Mouse (Mus musculus) fat pad, adult 2 months (tissue): ENCODE measurements around the gene Morn5.

Experiments used
- DNase-seq: peaks from one replicate; pipeline ENCODE4 v3.0.0-alpha.2; 2011; ENCODE audit warnings: low read depth, low spot score; ENCODE audit errors: extremely low read depth

Morn5 gene

GRCm38 (mm10) chr2:36067132-36067531 lies 17.9 kb downstream of the Morn5 start:
- DNase-seq, result no peak

DNA sequence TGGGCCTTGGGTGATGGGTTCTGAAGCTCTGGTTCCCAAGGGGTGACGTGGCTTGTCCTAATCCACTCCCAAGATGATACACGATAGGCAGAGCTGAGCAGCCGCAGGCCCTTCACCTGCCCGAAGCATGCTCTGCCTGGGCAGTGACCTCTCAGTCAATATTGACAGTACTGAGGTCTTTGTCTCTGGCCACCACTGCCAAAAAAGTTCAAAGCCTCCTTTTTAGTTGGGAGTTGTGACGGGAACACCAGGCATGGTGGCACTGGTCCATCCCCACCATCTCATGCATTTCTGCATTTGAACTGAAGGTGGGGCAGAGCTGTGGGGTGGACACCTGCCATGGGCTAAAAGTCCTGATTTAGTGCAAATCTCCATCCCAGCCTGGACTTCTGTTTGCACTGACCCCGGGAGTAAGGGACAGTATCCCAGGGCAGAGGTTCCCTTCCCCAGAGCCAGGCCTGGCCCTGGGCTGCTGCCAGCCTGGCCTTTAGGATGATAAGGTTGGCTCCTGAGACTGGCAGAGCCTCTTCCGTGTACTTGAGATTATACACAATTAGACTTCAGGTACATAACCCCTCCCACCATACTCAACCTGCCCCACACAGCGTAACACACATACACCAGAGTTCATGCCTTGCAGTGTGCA lies 22.5 kb downstream of the Morn5 start:
- DNase-seq, result no peak

DNA sequence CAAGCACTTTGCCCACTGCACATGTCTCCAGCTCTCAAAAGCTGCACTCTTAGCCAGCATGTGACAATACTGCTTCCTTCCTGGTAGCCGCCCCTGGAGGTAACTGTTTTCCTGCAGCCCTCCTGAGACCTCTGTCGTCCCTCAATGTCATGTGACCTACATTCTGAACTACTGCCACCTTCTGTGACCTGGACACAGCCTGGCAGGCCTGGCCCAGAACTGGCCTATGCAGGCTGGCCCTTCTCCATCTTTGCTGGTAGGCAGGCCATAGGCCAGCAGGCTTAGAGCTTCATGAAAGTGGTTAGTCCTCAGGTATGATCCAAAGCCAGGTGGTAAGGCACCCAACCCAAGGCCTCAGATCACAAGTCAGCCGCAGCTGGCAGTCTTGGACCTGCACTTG lies 24.5 kb downstream of the Morn5 start:
- DNase-seq, result no peak

GRCm38 (mm10) chr2:36075210-36075609 lies 26.0 kb downstream of the Morn5 start:
- no peak for DNase-seq

- DNase-seq, result no peak
These were observed 28.0 kb downstream of the Morn5 start for GRCm38 (mm10) chr2:36077160-36077761.

DNA sequence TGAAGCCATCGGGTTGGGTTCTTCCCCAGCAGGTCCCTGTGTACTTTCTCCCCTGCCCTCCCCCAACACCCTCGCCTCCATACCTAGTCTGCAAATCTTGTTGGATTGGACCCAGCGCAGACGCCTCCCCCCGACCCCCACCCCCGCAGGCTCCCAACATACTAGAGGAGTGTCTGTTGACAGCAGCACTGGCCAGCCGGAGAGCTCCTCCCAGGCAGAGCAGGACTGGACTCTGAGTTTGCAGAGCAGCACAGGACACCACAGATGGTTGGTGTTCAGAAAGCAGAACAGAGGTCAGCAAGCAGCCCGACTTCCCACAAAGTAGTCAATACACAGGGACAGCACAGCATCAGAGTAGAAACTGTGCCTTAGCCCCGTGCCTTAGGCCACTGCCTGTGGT lies 32.2 kb downstream of the Morn5 start:
- DNase-seq, result no peak

GRCm38 (mm10) chr2:36082802-36083580 lies 33.7 kb downstream of the Morn5 start:
- no peak for DNase-seq

- no peak for DNase-seq
These were observed 35.8 kb downstream of the Morn5 start for GRCm38 (mm10) chr2:36085041-36085440.

DNA sequence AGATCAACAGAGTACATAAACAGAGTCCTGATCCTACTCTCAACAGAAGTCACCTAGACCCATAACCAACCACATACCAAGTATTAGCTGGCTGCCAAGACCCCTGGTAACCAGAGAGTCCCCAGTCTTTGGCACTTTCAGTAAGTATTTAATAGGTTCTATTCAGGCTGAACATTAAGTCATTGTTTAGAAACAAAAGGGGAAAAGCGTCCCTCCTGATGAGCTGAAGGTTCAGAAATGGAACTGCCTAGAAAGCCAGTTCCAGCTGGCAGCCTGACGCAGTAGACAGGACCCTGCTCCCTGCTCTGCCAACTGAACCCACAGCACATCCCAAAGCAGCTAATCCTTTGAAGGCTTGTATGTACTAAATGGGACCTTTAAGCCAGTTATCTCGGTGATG lies 39.9 kb downstream of the Morn5 start:
- no peak for DNase-seq

DNA sequence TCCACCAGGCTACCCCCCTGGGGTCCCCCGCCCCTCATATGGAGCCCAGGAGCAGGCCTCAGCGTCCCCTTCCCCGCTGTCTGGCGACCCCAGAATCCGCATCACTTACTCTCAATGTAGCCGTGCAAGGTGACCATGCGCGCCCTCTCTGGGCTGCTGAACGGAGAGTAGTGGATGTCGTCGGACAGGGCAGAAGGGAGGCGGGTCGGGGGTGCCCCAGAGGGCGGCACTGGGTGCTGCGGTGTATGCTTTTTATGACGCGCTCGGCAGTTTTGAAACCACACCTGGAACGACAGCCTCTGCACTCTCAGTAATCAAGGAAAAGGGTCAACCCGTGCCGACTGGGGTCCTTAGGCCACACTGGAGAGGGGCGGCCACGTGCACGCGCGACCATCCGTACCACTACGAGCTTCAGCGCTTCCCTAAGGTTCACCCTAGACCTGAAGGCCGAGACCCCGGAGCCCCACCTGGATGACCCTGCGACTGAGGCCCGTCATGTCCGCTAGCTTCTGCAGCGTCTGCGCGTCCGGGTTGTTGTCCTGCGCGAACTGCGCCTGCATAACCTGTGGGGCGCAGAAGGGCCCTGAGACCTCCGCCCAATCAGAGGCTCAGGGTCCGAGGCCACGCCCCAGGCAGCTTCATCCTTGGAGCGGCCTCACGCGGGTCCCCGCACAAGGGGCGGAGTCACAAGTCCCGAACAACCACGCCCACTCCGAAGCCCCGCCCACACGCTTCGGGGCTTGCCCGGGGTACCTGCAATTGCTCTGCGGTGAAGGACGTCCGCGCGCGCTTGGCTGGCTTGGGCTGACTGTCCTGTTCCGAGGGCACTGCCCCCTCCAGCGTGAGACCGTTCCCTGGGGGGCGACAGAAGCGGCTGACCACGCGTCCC lies 41.8 kb downstream of the Morn5 start:
- no peak for DNase-seq

DNA sequence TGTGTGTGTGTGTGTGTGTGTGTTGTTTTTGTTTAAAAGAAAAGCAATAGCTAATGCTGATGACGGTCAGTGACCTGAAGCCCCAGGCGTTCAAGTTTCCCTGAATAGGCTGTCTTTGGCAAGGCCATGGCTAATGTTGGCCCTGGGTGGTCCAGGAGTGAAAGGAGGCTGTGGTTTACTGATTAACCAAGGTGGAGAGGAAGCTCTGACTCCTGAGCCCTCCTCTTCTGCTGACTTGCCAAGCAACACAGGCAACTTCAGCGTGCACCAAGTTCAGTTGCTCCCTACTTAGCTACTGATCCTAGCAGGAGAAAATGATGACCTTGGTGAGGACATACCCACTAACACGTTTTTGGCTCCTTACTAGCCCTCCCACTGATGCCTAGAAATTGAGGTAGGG lies 43.5 kb downstream of the Morn5 start:
- DNase-seq, result no peak

GRCm38 (mm10) chr2:36093301-36093700 lies 44.0 kb downstream of the Morn5 start:
- no peak for DNase-seq

DNA sequence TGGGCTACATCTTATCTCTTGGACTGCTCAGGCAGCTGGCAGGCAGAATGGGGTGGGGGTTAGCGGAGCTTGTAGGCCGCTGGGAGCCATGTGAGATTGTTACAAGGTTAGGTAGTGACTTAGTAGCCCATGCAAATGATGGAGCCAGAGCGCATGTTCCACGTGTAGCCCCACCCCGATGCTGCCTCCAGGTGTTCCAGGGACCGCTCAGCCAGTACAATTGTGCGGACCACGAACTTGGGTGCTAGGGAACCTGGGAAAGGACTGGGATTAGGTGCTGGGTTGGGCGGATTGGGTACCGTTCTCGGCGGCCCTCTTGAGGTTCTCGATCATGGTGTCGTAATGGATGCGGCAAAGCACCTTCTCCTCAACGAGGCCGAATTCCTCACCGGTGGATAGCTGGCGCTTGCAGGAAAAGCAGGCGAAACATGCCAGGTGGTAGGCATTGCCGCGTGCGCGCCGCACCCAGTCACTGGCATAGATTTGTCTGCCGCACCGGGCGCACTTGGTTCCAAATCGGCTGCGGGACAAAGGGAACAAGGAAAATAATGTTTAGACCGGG lies 44.7 kb downstream of the Morn5 start:
- DNase-seq, result no peak

DNA sequence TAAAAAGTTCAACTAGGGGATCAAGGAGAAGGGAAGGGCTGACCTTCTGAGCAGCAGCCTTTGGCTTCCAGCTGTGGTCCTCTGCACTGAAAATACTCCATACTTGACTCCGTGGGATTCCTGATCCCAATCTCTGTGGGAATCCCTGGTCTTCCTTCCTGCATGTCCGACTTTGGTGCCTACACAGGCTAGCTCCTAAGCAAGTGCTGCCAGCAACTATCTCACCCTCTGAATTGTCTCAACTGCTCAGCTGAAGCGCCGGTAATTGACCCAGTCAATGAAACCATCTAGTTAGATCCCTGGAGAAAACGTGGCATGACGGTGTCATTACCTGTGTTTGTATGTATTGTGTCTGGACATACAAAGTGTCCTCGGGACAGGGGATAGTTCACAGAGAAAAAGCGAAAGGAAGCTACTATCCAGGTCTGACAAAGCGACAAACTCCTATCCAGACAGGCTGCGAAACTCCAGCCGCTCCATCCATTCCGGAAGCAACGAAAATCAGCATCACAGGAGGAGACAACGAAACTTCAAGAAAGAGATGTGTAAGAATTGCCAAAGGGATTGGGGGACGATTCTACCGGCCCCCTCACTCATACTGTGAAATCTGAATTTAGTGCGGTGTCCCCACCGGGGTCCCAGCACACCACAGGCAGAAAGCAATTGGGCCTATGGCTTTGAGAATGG lies 48.0 kb downstream of the Morn5 start:
- no peak for DNase-seq

DNA sequence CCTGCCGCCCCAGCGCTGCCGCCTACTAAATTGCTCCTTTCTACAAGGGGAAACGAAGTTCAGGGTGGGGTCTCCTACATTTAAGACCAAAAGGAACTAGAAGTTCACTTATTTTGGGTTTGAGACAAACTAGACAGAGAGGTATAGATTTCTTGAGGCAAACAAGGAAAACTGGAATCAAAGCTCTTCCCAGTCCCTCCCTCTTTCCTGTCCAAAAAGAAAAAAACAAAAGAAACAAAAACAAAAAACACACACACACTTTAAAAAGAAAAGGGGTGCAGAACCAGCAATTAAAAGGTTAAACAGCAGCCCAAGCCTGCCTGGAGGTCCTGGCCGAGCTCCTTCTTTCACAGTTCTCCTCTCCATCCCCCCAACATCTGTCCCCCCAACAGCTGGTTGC lies 48.8 kb downstream of the Morn5 start:
- DNase-seq, result no peak

- DNase-seq, result no peak
These were observed 50.5 kb downstream of the Morn5 start for GRCm38 (mm10) chr2:36099739-36100138.

DNA sequence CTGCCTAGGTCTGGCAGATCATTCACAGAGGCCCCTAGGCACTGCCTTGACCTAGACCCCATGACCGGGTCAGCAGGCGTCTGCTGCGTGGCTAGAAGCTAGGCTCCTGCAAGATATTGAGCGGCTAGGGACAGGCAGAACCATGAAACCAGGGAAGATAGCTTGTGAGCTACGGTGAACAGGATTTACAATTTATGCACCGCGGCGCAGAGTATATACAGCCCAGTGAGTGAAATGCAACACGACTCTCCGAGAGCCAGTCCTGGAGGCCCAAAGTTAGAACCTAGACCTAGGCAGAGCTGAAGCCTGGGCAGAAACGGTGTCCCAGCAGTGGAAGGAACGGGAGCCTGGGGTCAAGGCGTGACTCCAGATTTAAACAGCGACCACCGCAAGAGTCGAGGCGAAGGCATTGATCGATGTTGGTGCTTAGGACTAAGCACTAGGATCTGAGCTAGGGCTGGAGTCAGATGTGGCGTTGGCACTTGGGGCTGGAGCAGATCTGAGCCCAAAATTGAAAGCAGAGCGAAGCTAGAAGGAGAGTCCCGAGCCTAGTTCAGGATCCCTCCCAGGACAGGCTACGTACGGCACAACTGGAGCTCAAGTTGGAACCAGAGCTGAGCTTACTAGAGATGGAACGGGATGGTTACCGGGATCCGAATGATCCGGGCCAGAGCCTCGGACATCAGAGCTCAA lies 52.8 kb downstream of the Morn5 start:
- no peak for DNase-seq

DNA sequence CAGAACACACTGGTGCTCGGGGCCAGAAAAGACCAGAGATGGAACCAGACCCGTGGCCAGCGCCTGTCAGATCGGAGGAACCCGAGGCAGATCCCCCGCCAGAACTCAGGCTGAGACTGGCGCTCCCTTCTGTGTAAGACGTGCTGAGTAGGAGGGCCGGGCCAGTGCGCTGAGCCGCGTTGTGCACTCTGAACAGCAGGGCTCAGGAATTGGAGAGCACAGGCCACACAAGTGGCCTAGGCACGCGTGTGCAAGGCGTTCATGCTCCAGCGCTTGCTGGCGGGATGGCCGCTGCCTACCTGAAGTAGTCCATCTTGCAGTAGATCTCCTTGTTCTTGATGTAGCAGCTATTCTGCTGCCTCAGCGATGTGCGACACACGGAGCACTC lies 53.3 kb downstream of the Morn5 start:
- no peak for DNase-seq

GRCm38 (mm10) chr2:36103069-36103554 lies 53.9 kb downstream of the Morn5 start:
- DNase-seq, result no peak
